Mouse (Mus musculus): Measurements from ENCODE around the gene Fos. TPM values are rescaled to one million over a fixed set of nuclear protein-coding genes. Genes with fewer than 3 reads are reported as not detected.
A peak's percentile ranks its signal among the peaks of the same experiment; 100 is the strongest.

Fos gene
- total RNA-seq, 2 experiments from 2014 or later, result 8.4 to 18.8 TPM

- DNase-seq, result peak in 1 of 2 experiments; percentile 24
These were observed 11.6 kb upstream of the Fos start for GRCm38 (mm10) chr12:85461913-85462663.

GRCm38 (mm10) chr12:85462802-85463201 lies 10.9 kb upstream of the Fos start:
- DNase-seq, result peak in 1 of 2 experiments; percentile 13

- DNase-seq, result no peak
These were observed 9.3 kb upstream of the Fos start for GRCm38 (mm10) chr12:85464431-85464830.

GRCm38 (mm10) chr12:85464902-85465301 lies 8.8 kb upstream of the Fos start:
- DNase-seq, result no peak

- no peak for DNase-seq
These were observed 5.8 kb upstream of the Fos start for GRCm38 (mm10) chr12:85467854-85468253.

GRCm38 (mm10) chr12:85468666-85469065 lies 5.0 kb upstream of the Fos start:
- no peak for DNase-seq

- peak; percentile 90 to 91 for DNase-seq
These were observed 1.6 kb upstream of the Fos start for GRCm38 (mm10) chr12:85471920-85472655.

GRCm38 (mm10) chr12:85472656-85473410 lies 857 bp upstream of the Fos start:
- DNase-seq, result no peak

GRCm38 (mm10) chr12:85474298-85475231 lies 875 bp downstream of the Fos start:
- peak; percentile 60 to 65 for DNase-seq

GRCm38 (mm10) chr12:85475232-85475919 lies 1.7 kb downstream of the Fos start:
- DNase-seq, result no peak

- no peak for DNase-seq
These were observed 2.5 kb downstream of the Fos start for GRCm38 (mm10) chr12:85475920-85476828.

- no peak for DNase-seq
These were observed 3.5 kb downstream of the Fos start for GRCm38 (mm10) chr12:85477219-85477618.

- no peak for DNase-seq
These were observed 4.1 kb downstream of the Fos start for GRCm38 (mm10) chr12:85477804-85478203.

- no peak for DNase-seq
These were observed 5.0 kb downstream of the Fos start for GRCm38 (mm10) chr12:85478696-85479095.

- DNase-seq, result no peak
These were observed 5.5 kb downstream of the Fos start for GRCm38 (mm10) chr12:85479190-85479589.

GRCm38 (mm10) chr12:85483155-85483554 lies 9.5 kb downstream of the Fos start:
- no peak for DNase-seq

GRCm38 (mm10) chr12:85484655-85485054 lies 11.0 kb downstream of the Fos start:
- no peak for DNase-seq

- peak; percentile 98 to 99 for DNase-seq
These were observed 12.4 kb downstream of the Fos start for GRCm38 (mm10) chr12:85485890-85486765.

- DNase-seq, result peak; percentile 47 to 72
These were observed 13.0 kb downstream of the Fos start for GRCm38 (mm10) chr12:85486766-85487069.

All from adrenal gland, postnatal 36 days (tissue).